Mouse (Mus musculus) lung, postnatal 36 days (tissue): ENCODE data around the gene Car5a.

Experiments
- DNase-seq: peaks from one replicate; pipeline ENCODE4 v3.0.0; 2022; ENCODE audit warnings: mixed read lengths

The Car5a gene

GRCm38 (mm10) chr8:121875517-121875916, 69.2 kb downstream of the Car5a start:
- DNase-seq = no peak

- no peak for DNase-seq
Observed at GRCm38 (mm10) chr8:121875045-121875444, 69.7 kb downstream of the Car5a start.

- peak; percentile 77 for DNase-seq
Observed at GRCm38 (mm10) chr8:121874031-121874430, 70.7 kb downstream of the Car5a start.

- no peak for DNase-seq
Observed at GRCm38 (mm10) chr8:121871833-121872440, 72.8 kb downstream of the Car5a start.

GRCm38 (mm10) chr8:121870190-121870589, 74.5 kb downstream of the Car5a start:
- DNase-seq = no peak

GRCm38 (mm10) chr8:121868896-121869295, 75.8 kb downstream of the Car5a start:
- DNase-seq = no peak

- DNase-seq = no peak
Observed at GRCm38 (mm10) chr8:121868196-121868595, 76.5 kb downstream of the Car5a start.
